Mouse (Mus musculus) A20 (cell line): ENCODE data around the gene Faf2.

Source experiments
- DNase-seq: peaks from one replicate; pipeline ENCODE4 v3.0.0-alpha.2; 2011; ENCODE audit warnings: low read depth, low spot score

The Faf2 gene

GRCm38 (mm10) chr13:54680184-54680853, 58.7 kb downstream of the Faf2 start:
- no peak for DNase-seq

GRCm38 (mm10) chr13:54681291-54681690, 59.7 kb downstream of the Faf2 start:
- DNase-seq = no peak

GRCm38 (mm10) chr13:54683301-54683700, 61.7 kb downstream of the Faf2 start:
- DNase-seq = no peak

GRCm38 (mm10) chr13:54684140-54684896, 62.7 kb downstream of the Faf2 start:
- DNase-seq = no peak

- peak; percentile 32 for DNase-seq
Observed at GRCm38 (mm10) chr13:54685174-54685573, 63.6 kb downstream of the Faf2 start.

GRCm38 (mm10) chr13:54686139-54687053, 64.8 kb downstream of the Faf2 start:
- peak; percentile 30 for DNase-seq

- peak; percentile 87 for DNase-seq
Observed at GRCm38 (mm10) chr13:54687096-54687495, 65.5 kb downstream of the Faf2 start.

- peak; percentile 99 for DNase-seq
Observed at GRCm38 (mm10) chr13:54687575-54688424, 66.2 kb downstream of the Faf2 start.

GRCm38 (mm10) chr13:54690151-54690740, 68.7 kb downstream of the Faf2 start:
- DNase-seq = no peak

- DNase-seq = peak; percentile 84
Observed at GRCm38 (mm10) chr13:54691737-54692136, 70.2 kb downstream of the Faf2 start.

- DNase-seq = no peak
Observed at GRCm38 (mm10) chr13:54692711-54693557, 71.3 kb downstream of the Faf2 start.

- DNase-seq = peak; percentile 100
Observed at GRCm38 (mm10) chr13:54693558-54694347, 72.2 kb downstream of the Faf2 start, which contains the start of gene Rnf44. TSS of gene Rnf44 (minus strand) at chr13:54693907.

- no peak for DNase-seq
Observed at GRCm38 (mm10) chr13:54694348-54695060, 72.9 kb downstream of the Faf2 start.

GRCm38 (mm10) chr13:54695479-54696230, 74.1 kb downstream of the Faf2 start:
- DNase-seq = no peak

GRCm38 (mm10) chr13:54701243-54701642, 79.7 kb downstream of the Faf2 start, which contains the start of gene Cdhr2:
TSS of gene Cdhr2 (plus strand) at chr13:54701461.
- no peak for DNase-seq

- peak; percentile 54 for DNase-seq
Observed at GRCm38 (mm10) chr13:54702507-54702906, 80.9 kb downstream of the Faf2 start.

GRCm38 (mm10) chr13:54704890-54705289, 83.3 kb downstream of the Faf2 start:
- DNase-seq = no peak
